Mouse (Mus musculus): ENCODE measurements around the gene C1qtnf9.

DNA sequence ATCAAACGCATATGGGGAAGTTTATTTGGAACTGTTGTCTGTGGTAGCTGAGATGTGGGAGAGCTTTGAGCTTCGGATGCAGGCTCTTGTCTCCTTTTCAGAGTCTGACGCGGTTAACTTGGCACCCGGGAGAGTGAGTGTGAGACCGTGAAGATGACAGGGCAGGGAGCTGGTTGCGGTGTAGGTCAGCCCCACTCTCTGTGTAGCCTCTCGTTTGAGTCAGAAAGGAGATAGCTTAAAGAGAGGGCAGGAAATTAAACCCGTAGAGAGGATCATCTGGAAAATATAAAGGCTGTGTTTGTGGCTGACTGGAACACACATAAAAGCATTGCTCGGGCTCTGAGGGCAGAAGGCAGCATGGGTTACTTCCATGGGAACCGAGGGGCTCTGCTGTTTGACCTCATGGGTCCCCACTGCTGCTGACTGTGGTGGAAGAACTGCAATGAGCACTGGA lies 39.0 kb downstream of the C1qtnf9 start:
- TF ChIP-seq CTCF (IDR thresholded peaks at IDR 0.05; ENCODE audit: low read depth) (no peak), EP300 (optimal IDR thresholded peaks at IDR 0.05) (no peak)

All from stomach, postnatal 0 days (tissue).